Mouse (Mus musculus) layer of hippocampus, postnatal 10 days (tissue): ENCODE results near the gene Pax9. TPM values are rescaled to one million over a fixed set of nuclear protein-coding genes. Genes with fewer than 3 reads are reported as not detected.

Experiments used
- DNase-seq, 2 experiments: peaks; one replicate each; pipeline ENCODE4 v3.0.0; 2021; ENCODE audit warnings: low spot score in 2 of 2
- total RNA-seq, 2 experiments: library from RNA; stranded (reverse); gene quantifications; 2 replicates each; pipeline ENCODE4 v1.2.3; 2021

Gene Pax9
- total RNA-seq, 2 experiments from 2014 or later = not detected

DNA sequence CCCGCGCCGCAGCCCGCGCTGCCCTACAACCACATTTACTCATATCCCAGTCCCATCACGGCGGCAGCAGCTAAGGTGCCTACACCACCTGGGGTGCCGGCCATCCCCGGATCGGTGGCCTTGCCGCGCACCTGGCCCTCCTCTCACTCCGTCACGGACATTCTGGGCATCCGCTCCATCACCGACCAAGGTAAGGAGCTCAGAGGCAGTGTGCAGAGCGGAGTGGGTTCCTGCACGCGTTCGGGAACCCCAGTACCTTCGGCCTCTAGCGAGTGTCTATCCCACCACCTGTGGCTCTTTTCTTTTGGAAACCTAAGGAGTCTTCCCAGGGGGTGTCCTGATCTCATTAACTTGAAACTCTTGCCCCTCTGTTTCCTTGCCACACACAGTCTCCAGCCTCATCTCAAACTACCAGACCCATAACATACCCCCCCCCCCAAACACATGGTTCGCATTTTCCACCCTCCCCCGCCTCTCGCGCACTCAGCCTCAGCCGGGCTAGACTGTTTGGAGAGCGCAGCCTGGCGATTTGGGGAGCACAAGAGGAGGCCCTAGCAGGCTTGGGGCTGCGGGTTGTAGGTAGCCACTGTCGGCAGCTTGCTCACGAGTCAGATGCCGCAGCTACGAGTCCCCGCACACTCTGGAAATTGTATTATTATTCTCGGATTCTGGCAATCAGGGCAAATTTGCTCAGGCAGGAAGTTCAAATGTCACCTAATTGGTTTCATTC lies 5.6 kb downstream of the Pax9 start:
- DNase-seq = no peak

DNA sequence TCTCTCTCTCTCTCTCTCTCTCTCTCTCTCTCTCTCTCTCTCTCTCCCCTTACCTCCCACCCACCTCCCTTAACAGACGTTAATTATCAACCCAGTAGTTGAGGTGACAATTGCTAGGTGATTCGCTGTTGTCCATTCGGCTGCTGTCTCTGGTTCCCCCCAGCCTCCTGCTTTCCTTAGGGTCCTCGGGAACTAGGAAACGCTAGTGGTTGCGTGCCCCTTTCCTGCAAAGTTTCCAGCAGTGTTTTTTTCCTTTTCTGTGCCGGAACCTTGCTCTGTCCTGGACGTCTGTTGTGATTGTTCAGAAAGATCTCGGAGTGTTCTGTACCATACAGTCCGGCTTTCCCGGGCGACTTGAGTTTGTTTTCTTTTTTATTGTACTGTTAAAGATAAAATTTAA lies 6.2 kb downstream of the Pax9 start:
- DNase-seq = no peak

DNA sequence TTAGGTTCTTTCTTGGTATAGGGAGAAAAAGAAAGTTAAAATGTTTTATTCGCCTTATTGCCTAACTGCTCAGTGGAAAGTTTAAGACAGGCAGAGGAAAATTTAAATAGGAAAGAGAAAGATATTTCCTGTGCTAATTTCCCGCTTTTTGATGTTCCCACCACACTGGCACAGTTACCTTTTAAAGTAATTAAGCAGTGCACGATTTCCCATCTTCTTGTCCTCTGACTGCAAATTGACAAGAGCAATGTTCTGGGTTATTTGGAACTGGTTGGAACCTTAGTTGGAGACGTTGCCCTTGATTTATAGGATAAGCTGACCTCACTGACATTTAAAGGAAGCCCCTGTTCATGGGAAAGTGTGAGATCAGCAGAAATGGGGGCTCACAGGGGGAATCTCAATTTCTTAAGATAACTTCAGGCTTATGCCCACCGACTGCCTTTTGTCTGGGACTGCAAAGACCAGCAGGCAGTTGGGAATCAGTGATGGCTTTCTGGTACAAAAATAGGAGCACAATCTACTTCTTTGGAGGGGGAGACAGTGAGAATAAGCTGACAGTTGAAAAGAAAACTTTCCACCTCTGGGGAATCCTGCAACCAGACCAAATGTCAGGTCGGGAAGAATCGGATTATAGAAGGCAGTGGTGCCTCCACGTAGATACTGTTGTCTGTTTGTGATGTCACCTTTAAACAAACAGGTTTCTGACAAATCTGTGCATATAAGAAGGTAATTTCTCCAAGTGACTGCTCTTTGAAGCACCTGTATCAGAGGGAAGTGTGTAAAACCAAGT lies 6.8 kb downstream of the Pax9 start:
- no peak for DNase-seq

DNA sequence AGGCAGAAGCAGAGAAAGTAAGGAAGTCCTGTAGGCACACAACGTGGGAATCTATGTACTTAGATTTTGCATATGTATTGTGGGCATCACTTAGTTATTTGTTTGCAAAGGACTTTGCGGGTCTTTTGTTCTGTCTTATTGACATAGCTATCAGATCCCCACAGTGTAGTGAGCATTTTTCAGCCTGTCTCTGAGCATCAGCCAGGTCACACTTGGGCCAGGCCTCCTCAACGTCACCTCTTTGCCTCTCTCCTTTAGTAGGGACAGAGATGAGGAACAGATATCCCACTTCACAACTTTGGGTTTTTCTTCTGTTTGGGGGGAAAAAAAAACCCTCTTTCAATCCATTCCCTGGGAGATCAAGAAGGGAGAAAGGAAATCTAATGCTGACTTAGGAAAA lies 7.8 kb downstream of the Pax9 start:
- no peak for DNase-seq

DNA sequence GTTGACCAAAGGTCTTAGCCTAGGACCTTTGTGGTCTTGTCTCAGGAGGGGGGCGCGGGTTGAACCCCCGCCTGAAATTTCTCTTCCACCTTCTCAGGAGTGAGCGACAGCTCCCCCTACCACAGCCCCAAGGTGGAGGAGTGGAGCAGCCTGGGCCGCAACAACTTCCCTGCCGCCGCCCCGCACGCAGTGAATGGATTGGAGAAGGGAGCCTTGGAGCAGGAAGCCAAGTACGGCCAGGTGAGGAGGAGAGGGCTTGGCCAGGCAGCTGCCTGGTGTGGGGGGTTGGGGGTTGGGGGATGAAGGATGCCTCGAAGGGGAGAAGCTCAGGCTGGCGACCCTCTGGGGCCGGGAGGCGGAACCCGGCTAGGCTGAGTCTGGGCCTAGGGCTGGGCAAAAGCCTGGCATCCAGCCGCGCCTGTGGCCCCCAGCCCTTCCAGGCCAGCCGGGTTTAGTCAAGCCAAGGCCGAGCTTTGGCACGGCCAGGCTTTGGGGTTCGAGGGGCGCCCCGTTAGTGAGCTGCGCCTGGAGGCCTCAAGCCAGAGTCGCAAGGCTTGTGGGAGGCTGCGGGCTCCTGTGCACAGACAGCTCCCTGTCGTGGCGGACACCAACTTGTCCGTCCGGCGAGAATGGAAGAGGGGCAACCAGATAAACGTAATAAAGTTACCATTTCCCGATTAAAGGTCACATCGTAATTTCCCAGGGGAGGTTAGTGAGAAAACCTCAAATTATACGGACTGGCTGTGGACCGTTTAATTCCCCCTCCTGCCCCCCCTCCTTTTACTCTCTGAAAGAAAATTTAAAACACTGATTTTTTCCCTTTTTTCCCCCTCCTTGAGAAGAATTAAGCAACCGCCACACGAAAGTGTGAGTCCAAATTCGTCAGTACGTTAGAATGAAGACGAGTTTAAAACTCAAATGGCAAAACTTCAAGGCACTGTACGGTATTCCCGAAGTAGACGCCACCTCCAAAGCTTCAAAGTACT lies 8.6 kb downstream of the Pax9 start:
- no peak for DNase-seq

DNA sequence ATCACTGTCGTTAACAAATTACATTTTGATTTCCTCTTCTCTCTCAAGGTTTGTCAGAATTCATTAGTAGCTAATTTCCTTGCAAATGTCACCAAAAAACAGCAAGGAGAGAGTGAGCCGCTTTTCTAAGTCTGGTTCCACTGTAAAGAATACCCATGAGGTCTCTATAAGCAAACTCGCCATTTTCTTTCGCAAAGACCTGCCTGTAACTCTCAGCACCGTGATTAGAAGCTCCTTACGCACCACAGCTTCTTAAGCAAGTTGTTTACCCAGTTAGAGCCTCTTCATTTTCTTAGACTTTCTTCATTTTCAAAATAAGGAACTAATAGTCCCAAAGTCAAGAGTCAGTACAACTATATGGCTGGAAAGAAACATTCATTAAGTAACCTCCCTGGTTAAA lies 9.4 kb downstream of the Pax9 start:
- DNase-seq = no peak

DNA sequence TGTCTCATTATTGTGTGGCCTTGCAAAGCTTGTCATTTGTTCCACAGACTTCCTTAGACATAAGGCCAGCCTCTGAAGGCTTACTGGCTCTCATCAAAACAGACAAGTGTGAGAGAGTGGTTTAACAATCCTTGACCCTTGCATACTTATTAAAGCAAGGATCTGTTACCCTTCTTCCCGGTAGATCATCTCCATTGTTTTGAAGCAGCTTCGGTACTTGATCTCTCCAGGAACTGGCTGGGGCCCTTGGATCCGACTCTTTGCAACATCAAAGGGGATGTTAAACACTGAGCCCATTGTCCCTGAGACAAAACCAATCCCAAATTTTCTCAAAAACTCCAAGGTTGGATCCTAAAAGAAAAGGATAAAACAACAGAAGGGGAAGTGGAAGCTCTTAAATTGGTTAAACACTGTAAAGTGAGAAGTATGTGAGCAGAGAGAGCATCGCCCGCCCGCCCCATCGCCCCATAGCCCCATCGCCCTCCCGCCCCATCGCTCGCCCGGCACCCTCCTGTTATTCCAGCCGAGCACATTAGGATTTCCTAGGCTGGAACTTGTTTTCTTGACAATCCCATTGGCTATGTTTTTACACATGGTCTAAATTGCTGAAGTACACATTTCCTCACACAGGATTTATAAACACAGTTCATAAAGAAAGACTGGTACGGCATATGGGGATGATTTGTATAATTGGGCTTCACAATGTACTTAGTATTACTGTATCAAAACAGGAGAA lies 26.6 kb downstream of the Pax9 start:
- DNase-seq = no peak

DNA sequence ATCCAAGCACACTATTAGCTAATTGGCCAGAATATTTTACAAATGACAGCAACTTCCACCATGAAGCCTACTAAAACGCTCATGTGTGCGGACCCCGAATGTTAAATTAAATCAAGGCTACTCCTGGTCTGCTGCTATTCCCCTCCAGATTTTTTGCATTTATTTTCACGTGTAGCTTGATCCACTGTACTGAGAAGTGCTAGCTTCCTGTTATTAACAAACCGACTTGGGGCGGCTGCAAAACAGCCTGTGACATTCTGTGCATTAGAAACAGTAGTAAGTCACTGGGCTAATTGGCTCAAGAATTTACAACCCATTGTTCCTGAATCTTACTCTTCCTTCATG lies 27.1 kb downstream of the Pax9 start:
- no peak for DNase-seq

DNA sequence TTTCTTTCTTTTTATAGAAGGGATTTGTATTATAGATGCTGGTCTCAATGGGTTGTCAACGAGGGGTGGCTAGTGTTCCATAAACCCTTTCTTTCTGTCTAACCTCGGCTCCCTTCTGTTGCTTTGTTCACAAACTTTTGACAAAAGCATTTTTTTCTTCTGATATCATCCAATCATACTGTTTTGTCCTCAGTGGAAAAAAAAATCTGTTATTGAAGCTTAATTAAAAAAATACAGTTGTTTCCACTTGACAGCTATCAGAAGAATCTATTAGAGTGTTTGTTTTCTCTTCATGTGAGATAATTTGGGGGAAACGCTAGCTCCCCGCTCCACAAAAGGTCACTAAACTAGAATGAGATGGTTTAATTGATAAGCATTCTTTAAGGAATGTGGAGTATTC lies 36.1 kb downstream of the Pax9 start:
- DNase-seq = no peak

DNA sequence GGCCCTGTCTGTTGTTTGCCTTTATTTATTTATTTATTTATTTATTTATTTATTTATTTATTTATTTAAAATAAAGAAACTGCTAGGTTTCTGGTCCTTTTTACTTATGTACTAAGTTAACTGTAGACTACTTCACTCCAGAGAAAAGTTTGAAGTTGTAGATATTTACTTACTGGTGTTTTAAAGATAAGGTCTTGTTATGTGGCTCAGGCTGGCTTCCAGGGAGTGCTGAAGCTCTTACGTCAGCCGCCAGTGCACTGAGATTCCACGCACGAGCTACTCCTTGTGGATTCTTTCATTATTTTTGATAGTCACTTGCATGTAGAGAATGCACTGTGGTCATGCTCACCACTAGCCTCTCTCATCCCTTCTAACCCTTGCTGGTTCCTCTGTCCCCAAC lies 45.5 kb downstream of the Pax9 start:
- no peak for DNase-seq

Other genes starting within 250 kb of the Pax9 start
- gene Nkx2-1, start 154.9 kb upstream of the Pax9 start, total RNA-seq = 1 to 10 TPM in 1 of 2 experiments, under 1 TPM in 1; 0.67 to 1.1 TPM
- not detected for gene Nkx2-9, start 78.5 kb upstream of the Pax9 start, total RNA-seq